Mouse (Mus musculus) cerebellum, adult 2 months (tissue): ENCODE measurements around the gene Mob3a. TPM values are rescaled to one million over a fixed set of nuclear protein-coding genes. Genes with fewer than 3 reads are reported as not detected.

ENCODE experiments used
- DNase-seq, 2 experiments: peaks; one replicate each; pipeline ENCODE4 v3.0.0; 2021
- H3K27ac ChIP-seq: fragments of 200-500 bp; 2 replicates; pipeline ENCODE4 v1.5.1; 2012; ENCODE audit warnings: low read length, control low read depth, inconsistent platforms; ENCODE audit not compliant: insufficient read depth
- H3K27me3 ChIP-seq: fragments of 200-500 bp; 2 replicates; pipeline ENCODE4 v1.6.1; 2012; ENCODE audit warnings: inconsistent platforms, mild to moderate bottlenecking, low read length, moderate library complexity; ENCODE audit not compliant: control insufficient read depth, insufficient read depth
- H3K4me1 ChIP-seq: fragments of 200-500 bp; 2 replicates; pipeline ENCODE4 v1.6.1; 2011; ENCODE audit warnings: low read length; ENCODE audit not compliant: control insufficient read depth, insufficient read depth
- H3K4me3 ChIP-seq: fragments of 200-500 bp; replicated peaks from 2 replicates; pipeline ENCODE3; 2011; ENCODE audit warnings: mild to moderate bottlenecking, low read depth, low read length, control low read depth; ENCODE audit not compliant: insufficient read depth
- CTCF ChIP-seq: fragments of 200-500 bp; IDR thresholded peaks from 2 replicates; pipeline ENCODE4 v1.5.1; 2011; ENCODE audit warnings: low read depth, mild to moderate bottlenecking, control low read depth, low read length, moderate library complexity, borderline replicate concordance; ENCODE audit not compliant: insufficient read depth
- POLR2A ChIP-seq: fragments of 200-500 bp; IDR thresholded peaks from 2 replicates; pipeline ENCODE4 v1.6.1; 2011; ENCODE audit warnings: low read length, control low read depth, borderline replicate concordance; ENCODE audit not compliant: insufficient read depth
- WGBS: fragments of 180-500 bp; shearing (Covaris S2); methylation state at CpG from one replicate; pipeline ENCODE4 v1.1.7; 2018; 5-methylcytosine and 5-hydroxymethylcytosine counted together
- polyA plus RNA-seq: library from polyadenylated mRNA; depleted of rRNA; stranded (reverse); fragments of >200 nt; gene quantifications from 2 replicates; pipeline ENCODE4 v1.2.3, GENCODE M21; 2012

Gene Mob3a
- polyA plus RNA-seq, 1 experiment = 12.6 TPM

GRCm38 (mm10) chr10:80673690-80674089, 28.1 kb downstream of the Mob3a start:
- no peak for DNase-seq
- WGBS = 44% methylated on average over 3 of the region's 3 CpGs
- peaks cover 73% of the 10 kb centered on the region for H3K4me1 ChIP-seq
- TF ChIP-seq POLR2A = no peak
- no peak for TF ChIP-seq CTCF
- H3K27me3 ChIP-seq = no peaks in the 10 kb centered on the region
- H3K4me3 ChIP-seq = peak overlapping the region; percentile 80
- peak overlapping the region; percentile 5 for H3K27ac ChIP-seq

- H3K4me1 ChIP-seq = peaks cover 69% of the 10 kb centered on the region
- DNase-seq = peak in 1 of 2 experiments; percentile 47
- H3K27ac ChIP-seq = peak overlapping the region; percentile 60
- H3K4me3 ChIP-seq = no peak overlapping the region
- H3K27me3 ChIP-seq = no peaks in the 10 kb centered on the region
- TF ChIP-seq POLR2A (no peak), CTCF (no peak)
- 26% methylated on average over 11 of the region's 11 CpGs for WGBS
Observed at GRCm38 (mm10) chr10:80671936-80672690, 29.7 kb downstream of the Mob3a start.

GRCm38 (mm10) chr10:80671251-80671650, 30.5 kb downstream of the Mob3a start:
- no peak for DNase-seq
- Histone ChIP-seq H3K4me3 (no peak overlapping the region), H3K4me1 (peaks cover 67% of the 10 kb centered on the region), H3K27ac (peak overlapping the region; percentile 60; the same call in 1 of the 2 replicates), H3K27me3 (no peaks in the 10 kb centered on the region)
- TF ChIP-seq POLR2A = no peak
- TF ChIP-seq CTCF = no peak
- WGBS = 69% methylated on average over 4 of the region's 4 CpGs

GRCm38 (mm10) chr10:80670531-80670930, 31.2 kb downstream of the Mob3a start:
- TF ChIP-seq POLR2A = no peak
- Histone ChIP-seq H3K4me1 (peaks cover 74% of the 10 kb centered on the region), H3K4me3 (no peak overlapping the region), H3K27me3 (no peaks in the 10 kb centered on the region), H3K27ac (peak overlapping the region; percentile 46)
- DNase-seq = no peak
- 9% methylated on average over 2 of the region's 2 CpGs for WGBS

GRCm38 (mm10) chr10:80669737-80670485, 31.9 kb downstream of the Mob3a start:
- DNase-seq = peak; percentile 77 to 82
- WGBS = 14% methylated on average over 7 of the region's 7 CpGs
- peaks cover 78% of the 10 kb centered on the region for H3K4me1 ChIP-seq
- TF ChIP-seq POLR2A (no peak), CTCF (no peak)
- no peaks in the 10 kb centered on the region for H3K27me3 ChIP-seq
- H3K4me3 ChIP-seq = no peak overlapping the region
- H3K27ac ChIP-seq = peak overlapping the region; percentile 46

GRCm38 (mm10) chr10:80669018-80669417, 32.8 kb downstream of the Mob3a start:
- Histone ChIP-seq H3K27ac (peak overlapping the region; percentile 46), H3K4me1 (peaks cover 77% of the 10 kb centered on the region), H3K4me3 (no peak overlapping the region), H3K27me3 (no peaks in the 10 kb centered on the region)
- no peak for DNase-seq
- TF ChIP-seq POLR2A (no peak), CTCF (no peak)
- WGBS = 61% methylated on average over 12 of the region's 12 CpGs

- Histone ChIP-seq H3K4me1 (peaks cover 75% of the 10 kb centered on the region), H3K27ac (peak overlapping the region; percentile 46; the same call in 1 of the 2 replicates), H3K4me3 (no peak overlapping the region), H3K27me3 (no peaks in the 10 kb centered on the region)
- TF ChIP-seq POLR2A = no peak
- TF ChIP-seq CTCF = no peak
- 26% methylated on average over 11 of the region's 11 CpGs for WGBS
- DNase-seq = peak; percentile 64 to 78
Observed at GRCm38 (mm10) chr10:80668614-80669013, 33.2 kb downstream of the Mob3a start.
